Mouse (Mus musculus) hindlimb bud, embryonic 11.5 days (tissue): ENCODE measurements around the gene St6galnac3.

Source experiments
- DNase-seq: peaks from one replicate; pipeline ENCODE4 v3.0.0-alpha.2; 2012; ENCODE audit warnings: low read depth, low spot score; ENCODE audit errors: extremely low spot score

Gene St6galnac3

DNA sequence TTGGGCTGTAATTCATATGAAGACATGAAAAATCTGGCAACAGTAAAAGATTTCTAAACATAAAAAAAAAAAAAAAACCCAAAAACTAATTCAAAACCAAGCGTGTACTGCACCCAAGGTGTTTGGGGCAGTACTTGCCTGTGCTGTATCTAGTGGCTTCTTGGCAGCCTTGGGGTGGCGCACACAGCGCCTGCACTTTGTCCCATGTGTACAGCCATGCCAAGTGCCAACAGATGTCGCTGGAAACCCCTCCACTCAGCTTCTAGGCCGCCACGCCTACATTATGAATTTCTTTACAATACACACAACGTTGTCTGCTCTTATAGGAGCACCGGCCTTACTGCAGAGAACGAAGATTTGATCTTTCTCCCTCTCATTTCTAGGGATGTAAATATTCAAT, 130.4 kb downstream of the St6galnac3 start:
- DNase-seq: no peak

DNA sequence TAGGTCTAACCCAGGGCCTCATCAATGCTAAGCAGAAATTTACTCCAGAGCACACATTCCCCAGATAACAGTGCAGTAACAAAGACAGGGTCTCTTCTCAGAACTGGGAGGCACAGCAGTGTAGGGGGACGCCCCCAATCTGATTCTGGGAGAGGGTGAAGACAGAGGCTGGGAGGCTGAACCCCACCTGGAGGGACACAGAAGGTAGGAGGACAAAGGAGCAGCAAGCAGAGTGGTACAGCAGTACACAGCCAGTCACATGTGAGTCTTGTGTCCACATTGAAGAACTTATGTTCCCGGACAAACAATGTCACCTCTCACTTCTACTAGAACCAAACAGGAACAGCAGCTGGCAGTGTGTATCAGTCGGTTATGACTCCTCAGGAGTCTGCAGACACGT, 131.0 kb downstream of the St6galnac3 start:
- DNase-seq: no peak

DNA sequence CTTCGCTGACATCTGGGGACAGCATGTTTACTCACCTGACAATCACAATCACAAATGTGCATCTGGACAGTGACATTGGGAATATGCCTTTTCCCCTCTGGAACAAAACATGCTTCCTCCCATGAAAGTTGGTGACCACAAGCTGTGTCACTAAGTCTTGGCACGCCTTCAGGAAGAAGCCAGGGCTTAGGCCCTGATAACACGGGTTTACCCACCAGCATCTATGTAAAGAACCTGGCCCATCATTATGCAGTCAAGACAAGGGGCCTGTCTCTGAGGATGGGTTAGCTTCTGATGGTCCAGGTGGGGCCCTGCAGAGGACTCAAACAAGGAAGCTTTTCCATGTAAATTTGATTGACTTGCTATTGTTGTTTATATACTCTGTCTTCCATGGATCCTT, 131.9 kb downstream of the St6galnac3 start:
- DNase-seq: no peak

DNA sequence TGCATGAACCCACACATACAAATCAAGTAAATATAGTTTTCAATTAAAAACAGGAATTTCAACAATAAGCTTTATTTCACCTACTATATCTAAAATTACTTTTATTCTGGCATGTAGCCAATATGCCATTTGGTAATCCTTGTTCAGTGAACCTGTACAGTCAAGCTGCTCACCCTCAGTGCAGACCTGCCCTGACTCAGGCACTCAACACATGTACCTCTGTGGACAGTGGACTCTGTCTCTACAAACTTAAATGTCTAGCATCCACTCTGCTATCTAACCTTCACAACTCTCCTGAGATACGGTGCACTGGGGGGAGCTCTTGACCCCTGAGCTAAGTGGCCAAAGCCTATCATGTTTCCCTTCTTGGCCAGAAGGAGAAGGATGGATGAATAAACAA, 137.4 kb downstream of the St6galnac3 start:
- no peak for DNase-seq

DNA sequence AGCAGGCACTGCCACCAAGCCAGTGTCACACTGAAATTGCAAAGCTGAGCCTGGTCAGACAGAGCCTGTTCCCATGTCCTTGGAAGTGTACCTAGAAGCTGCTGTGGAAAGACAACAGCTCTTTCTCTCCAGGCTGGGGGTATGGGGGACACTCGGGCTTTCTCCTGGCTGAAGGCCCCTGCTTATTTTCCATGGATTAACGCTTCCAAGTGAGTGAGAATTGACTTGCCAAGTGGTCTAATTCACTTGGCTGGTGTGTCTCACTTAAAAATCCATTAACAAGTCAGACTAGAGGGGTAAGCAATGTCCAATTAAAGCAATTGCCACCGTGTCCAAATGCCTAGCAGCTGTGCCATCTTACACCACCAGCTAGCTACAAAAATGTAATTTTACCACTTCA, 140.1 kb downstream of the St6galnac3 start:
- DNase-seq: no peak

DNA sequence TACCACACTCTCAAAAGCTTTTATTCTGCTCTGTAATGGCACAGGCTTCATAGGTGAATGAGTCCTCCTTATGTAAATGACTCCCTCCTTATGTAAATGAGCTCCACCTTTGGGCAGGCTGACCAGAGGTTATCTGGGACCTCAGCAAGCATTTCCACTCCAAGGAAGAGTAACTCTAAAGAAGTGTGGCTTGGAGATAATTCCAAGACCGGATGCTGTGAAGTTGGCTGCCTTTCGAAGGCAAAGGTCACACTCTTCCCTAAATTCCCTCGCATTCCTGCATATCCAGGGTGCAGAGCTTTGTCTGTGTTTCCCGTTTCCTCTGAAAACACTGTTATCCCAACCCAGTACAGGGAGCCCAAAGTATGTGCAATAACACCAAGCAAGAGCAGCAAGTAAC, 142.9 kb downstream of the St6galnac3 start:
- DNase-seq: no peak

DNA sequence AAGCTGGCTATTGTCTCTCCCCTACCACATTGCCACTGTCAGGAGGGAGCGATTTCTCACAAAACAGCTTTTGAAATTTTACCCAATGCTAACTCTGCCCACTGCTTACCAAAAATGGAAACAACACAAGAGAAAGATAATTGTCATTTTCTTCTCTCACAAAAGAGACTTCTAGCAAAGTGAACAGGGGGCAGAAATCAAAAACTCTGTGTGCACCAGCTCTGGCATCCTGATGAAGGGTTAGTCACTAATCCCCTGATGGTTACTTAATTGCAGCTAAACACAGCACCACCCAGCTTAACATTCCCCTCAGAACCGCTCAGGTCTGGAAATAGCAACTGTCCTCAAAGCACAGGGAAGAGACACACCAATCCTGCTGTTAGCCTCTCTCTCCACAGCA, 144.3 kb downstream of the St6galnac3 start:
- no peak for DNase-seq

DNA sequence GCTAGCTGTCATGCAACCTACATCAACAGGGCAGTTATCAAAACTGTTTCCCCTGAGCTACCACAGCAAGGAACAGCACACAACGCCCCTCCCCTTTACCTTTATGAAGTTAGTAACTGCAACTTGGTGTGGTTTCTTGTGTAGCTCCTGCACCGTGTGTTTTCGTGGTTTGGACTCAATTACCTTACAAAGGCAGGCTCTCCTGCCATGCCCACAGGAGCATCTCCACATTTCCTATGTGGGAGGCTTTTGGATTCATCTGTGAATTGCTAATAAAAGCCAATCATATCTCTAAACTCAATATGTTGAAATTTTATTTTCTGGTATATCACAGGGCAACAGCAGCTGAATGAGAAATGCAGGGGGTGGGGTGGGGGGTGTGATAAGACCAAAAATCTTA, 144.8 kb downstream of the St6galnac3 start:
- no peak for DNase-seq

DNA sequence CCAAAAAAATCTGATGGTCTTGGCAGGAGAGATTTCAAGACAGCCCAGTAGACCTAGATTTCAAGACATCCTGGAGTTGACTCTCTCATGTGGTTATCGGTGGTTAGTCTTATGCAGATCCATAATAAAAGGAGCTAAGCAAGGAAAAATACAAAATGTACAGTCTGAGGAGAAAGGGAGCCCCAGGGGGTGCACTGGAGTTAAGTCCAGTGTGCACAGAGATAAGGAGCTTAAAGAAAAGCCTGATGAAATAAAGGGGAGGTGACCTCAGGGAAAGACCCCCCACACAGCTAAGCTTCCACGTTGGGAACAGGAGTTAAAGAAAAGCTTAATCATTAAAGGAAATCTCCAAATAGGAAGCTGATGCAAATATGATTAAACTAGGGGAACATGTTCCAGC, 147.7 kb downstream of the St6galnac3 start:
- no peak for DNase-seq

DNA sequence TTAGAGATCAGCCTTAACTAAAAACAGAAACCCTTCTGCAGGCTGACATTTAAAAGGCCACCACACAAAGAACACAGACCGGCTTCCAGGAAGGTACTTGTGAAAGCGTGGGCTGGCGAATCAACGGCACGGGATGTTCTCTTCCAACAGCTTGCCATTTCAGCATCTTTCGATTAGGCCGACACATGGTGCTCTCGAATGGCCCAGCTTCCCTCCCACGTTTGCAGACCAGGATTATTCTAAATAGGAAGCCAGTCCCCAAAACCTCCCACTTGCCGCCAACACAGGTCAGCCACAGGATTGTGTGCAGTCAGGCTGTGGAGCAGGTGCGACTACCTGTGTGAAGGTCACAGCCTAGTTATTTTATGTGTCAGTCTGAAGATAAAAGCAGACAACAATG, 153.8 kb downstream of the St6galnac3 start:
- DNase-seq: no peak

DNA sequence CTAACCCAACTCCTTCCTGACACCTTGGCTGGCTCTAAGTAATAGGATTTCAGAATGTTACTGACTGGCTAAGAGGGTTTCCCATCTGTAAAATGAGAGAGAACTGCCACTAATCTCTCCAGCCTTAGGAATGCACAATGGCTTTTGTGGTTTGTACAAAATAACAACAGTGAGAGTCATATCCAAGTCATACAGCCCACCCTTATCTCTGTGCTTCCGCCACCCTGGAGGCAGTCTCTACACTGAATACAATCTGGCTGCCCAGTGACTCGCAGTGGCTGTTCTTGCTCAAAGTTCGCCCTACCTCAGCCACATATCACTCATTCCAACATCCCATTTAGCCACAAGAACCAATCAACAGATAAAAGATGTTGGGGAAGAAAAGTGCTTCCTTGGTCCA, 156.2 kb downstream of the St6galnac3 start:
- DNase-seq: no peak

DNA sequence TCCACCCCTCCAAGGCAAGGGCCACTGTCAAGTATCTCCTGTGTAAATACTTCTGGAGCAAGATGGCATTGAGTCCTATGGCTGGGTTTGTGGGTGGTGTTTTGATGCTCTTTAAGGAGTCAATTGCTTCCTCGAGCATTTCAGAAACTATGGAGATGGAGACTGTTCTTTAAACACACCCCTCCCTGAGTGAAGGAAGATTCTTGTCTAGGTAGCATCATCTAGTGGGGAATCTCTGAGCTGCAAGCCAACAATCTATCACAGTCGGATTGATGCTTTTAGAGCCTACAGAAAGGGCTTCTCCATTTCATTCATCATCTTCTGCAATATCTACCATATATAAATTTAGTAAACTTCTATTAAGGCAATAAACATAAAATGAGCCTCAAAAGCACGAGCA, 157.1 kb downstream of the St6galnac3 start:
- DNase-seq: no peak

DNA sequence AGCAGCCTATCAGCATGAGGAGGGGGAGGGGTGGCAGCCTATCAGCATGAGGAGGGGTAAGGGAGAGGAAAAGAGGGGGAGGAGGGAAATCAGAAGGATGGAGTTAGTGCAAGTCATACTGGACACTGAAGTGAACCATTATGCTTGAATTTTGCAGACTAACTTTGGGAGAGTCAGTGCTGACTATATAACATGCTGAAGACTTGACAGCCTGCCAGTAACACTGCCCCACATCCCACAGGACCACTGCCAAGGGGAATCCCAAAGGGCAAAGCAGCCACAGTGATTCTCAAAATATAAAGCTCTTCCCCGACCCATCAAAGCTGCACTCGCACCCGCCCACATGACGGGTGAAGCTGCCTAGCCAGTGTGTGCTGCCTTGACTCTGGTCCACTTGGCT, 157.5 kb downstream of the St6galnac3 start:
- no peak for DNase-seq

DNA sequence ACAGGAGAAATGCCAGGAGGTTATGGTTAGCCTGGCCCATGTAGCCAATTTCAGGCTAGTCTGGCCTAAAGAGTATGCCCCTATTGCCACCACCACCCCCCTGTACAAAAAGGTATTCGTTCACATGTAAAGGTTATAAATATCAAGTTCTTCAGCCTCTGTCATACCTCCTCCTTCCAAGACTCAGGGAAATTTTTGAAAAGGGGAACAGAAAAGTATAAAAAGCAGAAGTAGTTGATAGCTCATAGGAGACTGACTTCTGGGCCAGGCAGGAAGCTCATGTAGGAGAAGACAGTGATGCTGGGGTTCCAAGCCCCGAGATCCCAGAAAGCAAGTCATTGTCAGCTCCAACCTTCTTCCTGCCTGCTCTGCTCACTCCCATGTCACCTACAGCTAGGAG, 158.9 kb downstream of the St6galnac3 start:
- no peak for DNase-seq

DNA sequence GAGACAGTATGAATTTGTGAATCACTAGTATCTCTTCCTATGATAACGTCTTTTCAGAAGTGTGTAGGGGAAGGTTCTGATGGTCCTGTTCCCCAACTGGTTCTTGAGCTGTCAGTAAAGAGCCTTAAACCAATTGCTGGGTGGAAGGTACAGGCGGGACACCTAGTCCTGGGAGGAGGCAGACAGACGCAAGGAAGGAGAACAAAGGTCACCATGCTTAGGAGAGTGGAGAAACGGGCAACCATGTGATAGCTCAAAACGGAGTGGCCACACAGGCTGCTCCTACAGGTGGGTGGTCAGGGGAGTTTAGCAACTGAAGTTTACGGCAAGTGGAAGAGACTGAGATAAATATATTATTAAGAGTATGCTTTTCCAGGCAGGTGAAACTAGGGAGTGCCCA, 164.1 kb downstream of the St6galnac3 start:
- no peak for DNase-seq

DNA sequence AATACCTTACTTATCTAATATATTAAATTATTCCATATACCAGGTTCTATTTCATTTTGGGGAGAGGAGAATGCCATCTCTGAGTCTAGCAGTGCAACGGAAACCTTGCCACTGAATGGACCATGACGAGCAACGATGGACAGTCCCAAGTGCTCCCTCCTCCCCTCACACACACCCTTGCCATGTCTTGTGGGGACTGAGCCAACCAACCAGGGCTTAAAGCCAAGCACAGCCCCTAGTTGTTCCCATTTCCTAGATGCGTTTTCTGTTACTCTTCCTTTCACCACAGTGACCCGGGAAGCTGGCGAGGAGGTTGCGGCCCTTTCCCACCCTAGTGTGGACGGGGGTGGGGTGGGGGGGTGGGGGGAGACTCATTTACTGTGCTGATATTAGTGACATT, 165.4 kb downstream of the St6galnac3 start:
- DNase-seq: no peak

DNA sequence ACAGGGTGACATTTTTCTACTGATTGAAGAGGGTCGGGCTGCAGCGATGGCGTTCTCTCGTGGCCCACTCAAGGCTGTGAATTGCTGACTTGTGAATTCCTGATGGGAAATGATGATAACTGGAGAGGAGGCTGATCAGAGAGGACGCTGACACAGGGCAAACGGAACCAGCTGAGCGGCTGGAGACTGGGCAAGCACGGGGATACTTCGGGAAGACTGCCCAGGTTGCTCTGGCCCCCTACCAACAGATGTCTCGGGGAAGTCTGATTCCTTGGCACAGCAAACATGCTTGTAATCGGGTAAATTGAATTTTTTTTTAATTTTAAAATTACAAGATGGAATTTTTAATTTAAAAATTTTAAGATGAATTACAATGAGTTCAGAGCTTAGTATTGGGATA, 168.4 kb downstream of the St6galnac3 start:
- DNase-seq: no peak

DNA sequence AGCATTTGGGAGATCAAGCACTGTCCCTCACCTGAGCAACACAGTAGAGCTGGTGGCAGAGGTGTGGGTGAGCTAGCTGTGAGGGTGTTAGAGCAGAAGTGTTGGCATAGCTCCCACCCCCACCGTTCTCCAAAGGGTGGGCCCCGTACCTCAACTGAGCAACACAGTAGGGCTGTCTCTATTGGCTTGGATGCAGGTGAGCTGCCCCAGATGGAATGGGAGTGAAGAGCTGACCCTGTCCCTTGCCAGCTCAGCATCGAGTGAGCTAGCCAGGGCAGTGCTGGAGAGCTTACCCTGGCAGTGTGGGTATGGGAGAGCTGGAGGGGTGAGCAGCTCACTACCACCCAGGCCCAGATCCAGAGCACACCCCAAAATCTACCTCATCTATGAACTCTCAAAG, 171.3 kb downstream of the St6galnac3 start:
- no peak for DNase-seq

DNA sequence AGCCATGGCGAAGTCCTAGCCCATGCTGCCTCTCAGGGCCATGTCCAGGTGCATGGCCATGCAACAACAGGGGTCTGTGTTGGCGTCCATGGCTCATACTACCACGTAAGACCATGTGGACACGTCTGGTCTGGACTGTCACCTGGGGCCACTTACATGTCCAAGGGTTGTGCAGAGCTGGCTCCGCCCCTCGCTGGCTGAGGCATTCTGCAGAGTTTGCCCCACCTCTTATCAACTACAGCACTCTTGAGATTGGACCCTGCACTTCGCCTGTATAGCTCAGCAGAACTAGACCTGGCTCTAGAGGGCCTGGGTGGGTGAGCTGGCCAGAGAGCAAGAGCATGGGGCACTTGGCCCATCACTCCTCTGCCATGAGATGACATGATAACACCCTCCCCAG, 171.7 kb downstream of the St6galnac3 start:
- no peak for DNase-seq

DNA sequence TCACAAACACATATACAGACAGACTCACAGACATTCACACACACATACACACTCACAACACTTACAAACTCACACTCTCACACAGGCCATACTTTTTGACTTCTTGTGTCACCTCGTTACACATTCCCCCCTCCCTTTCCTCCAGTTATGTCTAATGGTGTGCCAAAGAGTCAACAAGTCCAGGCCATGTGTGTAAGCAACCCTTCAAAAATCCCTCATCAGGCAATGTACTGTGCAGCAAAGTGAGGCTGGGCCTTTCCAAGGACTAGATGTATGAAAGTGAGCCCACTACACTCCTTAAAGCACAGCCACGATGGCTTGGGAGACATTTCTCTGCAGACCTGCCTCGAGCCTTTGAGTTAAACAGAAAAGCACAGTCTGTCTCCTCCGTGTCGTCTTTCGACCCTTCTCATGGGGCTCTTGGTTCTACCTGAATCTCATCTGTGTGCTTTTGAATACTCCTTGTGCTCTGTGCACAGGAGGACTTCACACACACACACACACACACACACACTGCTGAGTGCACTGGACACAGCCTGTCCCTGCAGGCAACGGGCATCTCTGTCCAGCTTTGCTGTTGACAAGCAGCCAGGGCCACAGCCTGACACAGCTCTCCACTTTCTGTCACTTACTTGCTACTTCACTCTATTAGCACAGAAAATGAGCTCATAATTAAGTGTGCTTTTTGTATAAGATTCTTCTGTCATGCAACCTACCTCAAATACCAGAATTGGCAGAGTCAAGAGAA, 177.9 kb downstream of the St6galnac3 start:
- no peak for DNase-seq

DNA sequence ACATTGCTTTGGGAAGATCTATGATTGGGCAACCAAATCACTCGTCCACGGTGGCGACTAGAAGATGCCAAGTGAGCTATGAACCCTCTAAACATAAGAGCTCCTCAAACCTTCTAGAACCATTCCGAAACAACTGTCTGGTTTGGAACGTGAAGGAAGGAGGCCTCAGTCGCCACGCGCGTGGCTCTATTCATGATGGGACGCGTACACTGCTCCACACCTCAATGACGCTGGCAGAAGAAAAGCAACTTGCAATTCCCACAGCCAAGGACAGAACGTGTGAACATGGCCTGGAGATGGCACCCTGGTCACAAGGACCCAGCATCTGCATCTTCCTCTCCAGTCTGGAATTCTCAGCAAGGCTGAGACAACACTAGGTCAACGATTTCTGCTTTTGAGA, 185.1 kb downstream of the St6galnac3 start:
- no peak for DNase-seq

DNA sequence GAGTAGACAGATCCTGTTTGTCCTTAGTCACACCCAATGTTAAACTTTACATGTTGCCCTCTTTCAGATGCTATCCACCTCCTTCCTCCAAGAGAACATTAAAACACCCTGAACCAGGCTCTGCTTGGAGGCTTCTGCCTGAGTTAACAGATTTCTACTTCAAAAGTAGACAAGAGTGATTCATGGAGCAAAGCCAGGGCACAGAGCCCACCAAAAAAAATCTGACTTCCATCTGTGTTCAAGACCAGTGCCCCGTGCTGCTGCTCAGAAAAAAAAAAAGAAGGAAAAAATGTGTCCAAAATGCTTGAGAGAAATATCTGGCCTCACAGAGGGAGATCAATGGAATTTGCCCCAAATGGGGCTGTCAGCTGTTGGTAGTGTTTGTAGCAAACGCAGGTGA, 186.6 kb downstream of the St6galnac3 start:
- no peak for DNase-seq

DNA sequence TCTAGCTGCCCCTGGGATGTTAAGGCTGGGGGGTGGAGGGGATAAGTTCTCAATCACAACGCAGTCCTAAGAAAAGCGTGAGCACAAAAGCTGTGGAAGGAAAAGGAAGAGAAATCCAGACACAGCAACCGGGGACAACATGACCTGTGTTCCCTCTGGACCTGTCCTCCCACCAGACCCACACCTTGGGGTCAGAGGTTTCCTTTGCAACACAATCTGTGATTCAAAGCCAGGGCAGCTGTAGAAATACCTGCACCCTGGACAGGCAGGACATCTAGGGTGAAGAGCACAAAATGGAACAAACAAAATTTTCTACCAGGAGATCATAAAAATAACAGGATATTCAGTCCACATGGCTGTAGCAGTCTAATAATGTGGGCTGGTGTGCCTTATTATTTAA, 187.5 kb downstream of the St6galnac3 start:
- no peak for DNase-seq
